Mouse (Mus musculus) heart, embryonic 14.5 days (tissue): Measurements from ENCODE around the gene Wbp2nl. TPM values are rescaled to one million over a fixed set of nuclear protein-coding genes. Genes with fewer than 3 reads are reported as not detected.

Source experiments
- ATAC-seq: fragments of 200-750 bp; cut with Nextera tagmentation; 2 replicates; pipeline ENCODE4 v1.8.0; 2017; ENCODE audit warnings: low read depth, moderate TSS enrichment; ENCODE audit not compliant: insufficient number of reproducible peaks, insufficient read depth, low FRiP score
- H3K27ac ChIP-seq, 2 experiments: fragments of 200-500 bp in 1 of 2; fragments of 300-500 bp in 1 of 2; sonication (generic) in 1 of 2; replicated peaks in 1 of 2; 2 replicates each; pipeline ENCODE4 v1.5.1; 2012 to 2014; ENCODE audit warnings: low read depth in 2 of 2, low read length in 2 of 2, control low read depth in 1 of 2, mild to moderate bottlenecking in 1 of 2, mixed read lengths in 1 of 2; ENCODE audit not compliant: control insufficient read depth in 1 of 2, insufficient read depth in 1 of 2
- H3K27me3 ChIP-seq: fragments of 300-500 bp; sonication (generic); 2 replicates; pipeline ENCODE4 v1.6.1; 2014; ENCODE audit warnings: mild to moderate bottlenecking, low read length, control low read depth; ENCODE audit not compliant: control insufficient read depth, insufficient read depth
- H3K36me3 ChIP-seq: fragments of 300-500 bp; sonication (generic); 2 replicates; pipeline ENCODE4 v1.6.1; 2014; ENCODE audit warnings: mild to moderate bottlenecking, control low read depth, low read length, mixed read lengths; ENCODE audit not compliant: control insufficient read depth, insufficient read depth
- H3K4me1 ChIP-seq, 2 experiments: fragments of 200-500 bp in 1 of 2; fragments of 300-500 bp in 1 of 2; sonication (generic) in 1 of 2; 2 replicates each; pipeline ENCODE4 v1.6.1; 2012 to 2014; ENCODE audit warnings: low read length in 2 of 2, control low read depth in 1 of 2, mixed read lengths in 1 of 2; ENCODE audit not compliant: control insufficient read depth in 2 of 2, insufficient read depth in 2 of 2
- H3K4me2 ChIP-seq: fragments of 300-500 bp; sonication (generic); 2 replicates; pipeline ENCODE4 v1.6.1; 2014; ENCODE audit warnings: mild to moderate bottlenecking, low read length
- H3K4me3 ChIP-seq, 2 experiments: fragments of 200-500 bp in 1 of 2; fragments of 300-500 bp in 1 of 2; sonication (generic) in 1 of 2; 2 replicates each; pipeline ENCODE4 v1.5.1; 2012 to 2014; ENCODE audit warnings: low read length in 2 of 2, mild to moderate bottlenecking in 2 of 2, control low read depth in 1 of 2, low read depth in 1 of 2, moderate library complexity in 1 of 2; ENCODE audit not compliant: control insufficient read depth in 1 of 2, insufficient read depth in 1 of 2
- H3K9ac ChIP-seq: fragments of 300-500 bp; sonication (generic); 2 replicates; pipeline ENCODE4 v1.6.1; 2014; ENCODE audit warnings: mild to moderate bottlenecking, low read length
- H3K9me3 ChIP-seq: fragments of 300-500 bp; sonication (generic); 2 replicates; pipeline ENCODE4 v1.6.1; 2016; ENCODE audit warnings: low read length, control low read depth; ENCODE audit not compliant: control insufficient read depth
- WGBS: fragments of 180-500 bp; shearing (Covaris S2); extraction: QIAGEN DNeasy Blood & Tissue Kit; methylation state at CpG from one replicate; pipeline ENCODE4 v1.1.7; 2014; 5-methylcytosine and 5-hydroxymethylcytosine counted together
- polyA plus RNA-seq: library from polyadenylated mRNA; unstranded; fragments of >200 nt; fragmentation: Nextera tagmentation; extraction: Ambion mirVana; gene quantifications from 2 replicates; pipeline ENCODE4 v1.2.1, GENCODE M21; 2014

Wbp2nl gene
- polyA plus RNA-seq, 1 experiment from 2014 or later = not detected

- Histone ChIP-seq H3K27me3 (no peaks in the 10 kb centered on the region), H3K4me3 (no peak overlapping the region), H3K36me3 (peaks cover 11% of the 10 kb centered on the region), H3K9ac (no peak overlapping the region), H3K4me2 (no peak overlapping the region), H3K27ac (no peak overlapping the region), H3K9me3 (no peaks in the 10 kb centered on the region), H3K4me1 (peaks cover 26 to 30% of the 10 kb centered on the region in 2 experiments)
- 91% methylated on average over 27 of the region's 27 CpGs for WGBS
- no peak for ATAC-seq
These were observed 44.9 kb downstream of the Wbp2nl start for GRCm38 (mm10) chr15:82343368-82344287.

GRCm38 (mm10) chr15:82344971-82345370 is 46.2 kb downstream of the Wbp2nl start:
- Histone ChIP-seq H3K4me2 (no peak overlapping the region; the same call in 1 of the 2 replicates), H3K4me1 (peaks cover 26 to 30% of the 10 kb centered on the region in 2 experiments), H3K36me3 (peaks cover 25% of the 10 kb centered on the region), H3K9ac (no peak overlapping the region), H3K27me3 (no peaks in the 10 kb centered on the region), H3K4me3 (no peak overlapping the region), H3K27ac (no peak overlapping the region; a peak in 1 of 4 replicates), H3K9me3 (no peaks in the 10 kb centered on the region)
- no peak for ATAC-seq
- WGBS = 84% methylated on average over 6 of the region's 6 CpGs

- Histone ChIP-seq H3K4me3 (peak overlapping the region; percentile 72 to 80), H3K27me3 (no peaks in the 10 kb centered on the region), H3K36me3 (peaks cover 34% of the 10 kb centered on the region), H3K27ac (peak overlapping the region; percentile 85 to 89), H3K9ac (peak overlapping the region; percentile 78), H3K4me2 (peak overlapping the region; percentile 92), H3K4me1 (peaks cover 20 to 27% of the 10 kb centered on the region in 2 experiments), H3K9me3 (no peaks in the 10 kb centered on the region)
- peak; percentile 94 for ATAC-seq
- WGBS = under 1% methylated on average over 43 of the region's 51 CpGs
These were observed 47.2 kb downstream of the Wbp2nl start for GRCm38 (mm10) chr15:82345820-82346470.

GRCm38 (mm10) chr15:82346580-82347302 is 48.0 kb downstream of the Wbp2nl start:
- peaks cover 17 to 28% of the 10 kb centered on the region in 2 experiments for H3K4me1 ChIP-seq
- peak overlapping the region; percentile 78 for H3K9ac ChIP-seq
- peaks cover 37% of the 10 kb centered on the region for H3K36me3 ChIP-seq
- ATAC-seq = no peak
- H3K27ac ChIP-seq = peak overlapping the region; percentile 82 to 89
- no peaks in the 10 kb centered on the region for H3K9me3 ChIP-seq
- no peaks in the 10 kb centered on the region for H3K27me3 ChIP-seq
- H3K4me2 ChIP-seq = peak overlapping the region; percentile 92
- H3K4me3 ChIP-seq = peak overlapping the region; percentile 72 to 80
- WGBS = 43% methylated on average over 14 of the region's 14 CpGs

GRCm38 (mm10) chr15:82347303-82347676 is 48.5 kb downstream of the Wbp2nl start:
- Histone ChIP-seq H3K36me3 (peaks cover 41% of the 10 kb centered on the region), H3K27ac (peak overlapping the region; percentile 82 to 89; a peak in 3 of 4 replicates)
- WGBS = 77% methylated on average over 4 of the region's 4 CpGs

GRCm38 (mm10) chr15:82347852-82348251 is 49.1 kb downstream of the Wbp2nl start:
- 89% methylated on average over 12 of the region's 12 CpGs for WGBS
- Histone ChIP-seq H3K4me2 (0 out of 2 replicates have a peak overlapping the region, but pooled peaks have one; percentile 92), H3K9ac (peak overlapping the region; percentile 78; the same call in 1 of the 2 replicates), H3K4me3 (no peak overlapping the region), H3K4me1 (peaks cover 11 to 33% of the 10 kb centered on the region in 2 experiments), H3K36me3 (peaks cover 41% of the 10 kb centered on the region), H3K27ac (no peak overlapping the region), H3K27me3 (no peaks in the 10 kb centered on the region), H3K9me3 (no peaks in the 10 kb centered on the region)
- ATAC-seq = no peak

More at GRCm38 (mm10) chr15:82347303-82347676, 48.5 kb downstream of the Wbp2nl start:
- H3K4me1 ChIP-seq = peaks cover 11 to 28% of the 10 kb centered on the region in 2 experiments
- no peaks in the 10 kb centered on the region for H3K9me3 ChIP-seq
- peak overlapping the region; percentile 92 for H3K4me2 ChIP-seq
- no peak for ATAC-seq
- peak overlapping the region; percentile 72 to 80; a peak in 3 of 4 replicates for H3K4me3 ChIP-seq
- H3K9ac ChIP-seq = peak overlapping the region; percentile 78; the same call in 1 of the 2 replicates
- H3K27me3 ChIP-seq = no peaks in the 10 kb centered on the region
